Mouse (Mus musculus) adrenal gland, postnatal 0 days (tissue): Measurements from ENCODE around the gene Vmn2r23. TPM values are rescaled to one million over a fixed set of nuclear protein-coding genes. Genes with fewer than 3 reads are reported as not detected.

ENCODE experiments used
- polyA plus RNA-seq: library from polyadenylated mRNA; unstranded; fragments of >200 nt; fragmentation: Nextera tagmentation; extraction: Ambion mirVana; gene quantifications from 2 replicates; pipeline ENCODE4 v1.2.1, GENCODE M21; 2015

Vmn2r23 gene
- not detected in 2 replicates for polyA plus RNA-seq

DNA sequence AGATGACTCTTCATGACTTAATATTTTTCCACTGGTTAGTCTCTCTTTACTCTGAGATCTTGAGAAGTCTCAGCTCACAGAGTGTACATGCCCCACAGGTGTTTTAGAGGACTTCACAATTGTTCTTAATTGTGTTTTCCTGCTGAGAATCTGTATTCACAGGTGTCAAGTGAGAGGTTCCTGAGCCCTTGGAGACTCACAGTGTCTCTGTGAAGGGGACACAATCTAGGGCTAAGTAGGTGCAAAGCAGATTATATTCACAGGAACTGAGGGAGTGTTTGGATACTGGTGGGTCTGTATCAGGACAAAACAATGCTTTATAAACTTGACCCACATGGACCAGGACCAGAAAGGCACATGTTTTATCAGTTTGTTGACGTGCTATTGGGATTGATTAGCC, at the start of gene Vmn2r23:
Gene Vmn2r23, plus strand, starts transcription at position 301 of the 400 bp plus-strand sequence.

DNA sequence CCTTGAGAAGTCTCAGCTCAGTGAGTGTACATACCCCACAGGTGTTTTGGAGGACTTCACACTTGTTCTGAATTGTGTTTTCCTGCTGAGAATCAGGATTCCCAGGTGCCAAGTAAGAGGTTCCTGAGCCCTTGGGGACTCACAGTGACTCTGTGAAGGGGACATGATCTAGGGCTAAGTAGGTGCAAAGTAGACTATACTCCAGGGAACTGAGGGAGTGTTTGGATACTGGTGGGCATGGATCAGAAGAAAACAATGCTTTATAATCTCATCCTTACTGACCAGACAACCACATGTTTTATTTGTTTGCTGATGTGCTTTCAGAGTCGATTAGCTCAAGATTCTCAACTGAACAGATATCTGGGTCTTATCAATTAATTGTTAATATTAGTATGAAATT, 76.1 kb downstream of the Vmn2r23 start, which contains the start of gene Vmn2r24:
Gene Vmn2r24, plus strand, starts transcription at position 301 of the 400 bp plus-strand sequence.

Other genes with a start within 250 kb of the Vmn2r23 start
- not detected in 2 replicates for gene Vmn2r21, start 169.3 kb upstream of the Vmn2r23 start, polyA plus RNA-seq
- gene Vmn2r22, start 51.9 kb upstream of the Vmn2r23 start, polyA plus RNA-seq = not detected in 2 replicates
- not detected in 2 replicates for gene Vmn2r24, start 76.2 kb downstream of the Vmn2r23 start, polyA plus RNA-seq
- gene Vmn2r25, start 150.8 kb downstream of the Vmn2r23 start, polyA plus RNA-seq = not detected in 2 replicates